Mouse (Mus musculus): ENCODE data around the gene Xirp2. TPM values are rescaled to one million over a fixed set of nuclear protein-coding genes. Genes with fewer than 3 reads are reported as not detected.

Gene Xirp2
- polyA plus RNA-seq, 1 experiment from 2014 or later, result not detected

DNA sequence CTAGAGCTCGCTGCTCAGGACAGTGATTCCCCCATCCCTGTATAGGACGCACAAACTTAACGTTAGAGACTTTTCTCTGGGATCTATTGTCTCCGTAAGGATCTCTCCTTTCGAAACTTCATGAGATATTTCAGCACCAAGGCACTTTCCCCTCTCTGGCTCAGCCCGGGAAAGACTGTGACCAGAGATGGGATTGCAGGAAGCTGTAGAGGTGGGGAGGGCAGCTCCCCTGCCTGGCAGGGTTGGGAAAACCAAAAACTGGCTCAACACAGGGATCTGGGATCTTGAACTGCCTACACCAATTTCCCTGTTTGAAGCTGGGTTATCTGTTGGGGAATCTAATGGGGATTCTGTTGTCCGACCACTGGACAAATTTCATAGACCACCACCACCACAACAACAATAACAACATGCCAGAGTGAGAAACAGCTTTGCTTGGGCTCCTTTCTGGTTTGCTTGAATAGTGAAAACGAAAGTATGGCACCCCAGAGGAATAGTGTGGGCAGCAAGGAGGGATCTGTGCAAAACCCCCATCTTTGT, 121.4 kb downstream of the Xirp2 start:
- H3K4me2 ChIP-seq (replicated peaks; ENCODE audit: low read depth, low read length), result peak overlapping the region; percentile 75
- no peak overlapping the region for H3K9ac ChIP-seq (ENCODE audit: low read depth, low read length)
- no peaks in the 10 kb centered on the region for H3K36me3 ChIP-seq (ENCODE audit: control insufficient read depth, insufficient read depth, low read length)
- peaks cover 3% of the 10 kb centered on the region; the same call in 1 of the 2 replicates for H3K4me1 ChIP-seq (ENCODE audit: control insufficient read depth, insufficient read depth, low read length)
- WGBS, result 14% methylated on average over 8 of the region's 8 CpGs
- H3K27ac ChIP-seq (ENCODE audit: low read depth, low read length), result no peak overlapping the region
- ATAC-seq (ENCODE audit: low FRiP score, low TSS enrichment), result no peak
- no peaks in the 10 kb centered on the region for H3K9me3 ChIP-seq (ENCODE audit: control insufficient read depth, low read length)
- H3K27me3 ChIP-seq (ENCODE audit: control insufficient read depth, insufficient read depth, low read length), result no peaks in the 10 kb centered on the region
- peak overlapping the region; percentile 68 for H3K4me3 ChIP-seq (ENCODE audit: low read length)

Other genes with a start within 250 kb of the Xirp2 start
- gene Gm21830, start 32.3 kb upstream of the Xirp2 start, polyA plus RNA-seq (2014; fragmentation: Nextera tagmentation; extraction: Ambion mirVana), result not detected in 2 replicates
- not detected in 2 replicates for gene Gm26727, start 12.8 kb upstream of the Xirp2 start, polyA plus RNA-seq (2014; fragmentation: Nextera tagmentation; extraction: Ambion mirVana)
- 4.4 and 7.4 TPM in 2 replicates for gene B3galt1, start 119.9 kb downstream of the Xirp2 start, polyA plus RNA-seq (2014; fragmentation: Nextera tagmentation; extraction: Ambion mirVana)